Mouse (Mus musculus) adrenal gland, postnatal 25 days (tissue): Measurements from ENCODE around the gene Rpia. TPM values are rescaled to one million over a fixed set of nuclear protein-coding genes. Genes with fewer than 3 reads are reported as not detected.

ENCODE experiments used
- DNase-seq: peaks from one replicate; pipeline ENCODE4 v3.0.0; 2021; ENCODE audit warnings: mixed read lengths
- total RNA-seq: library from RNA; stranded (reverse); gene quantifications from 2 replicates; pipeline ENCODE4 v1.2.3, GENCODE M21; 2021

Gene Rpia
- total RNA-seq, 1 experiment from 2014 or later = 26.2 TPM

DNA sequence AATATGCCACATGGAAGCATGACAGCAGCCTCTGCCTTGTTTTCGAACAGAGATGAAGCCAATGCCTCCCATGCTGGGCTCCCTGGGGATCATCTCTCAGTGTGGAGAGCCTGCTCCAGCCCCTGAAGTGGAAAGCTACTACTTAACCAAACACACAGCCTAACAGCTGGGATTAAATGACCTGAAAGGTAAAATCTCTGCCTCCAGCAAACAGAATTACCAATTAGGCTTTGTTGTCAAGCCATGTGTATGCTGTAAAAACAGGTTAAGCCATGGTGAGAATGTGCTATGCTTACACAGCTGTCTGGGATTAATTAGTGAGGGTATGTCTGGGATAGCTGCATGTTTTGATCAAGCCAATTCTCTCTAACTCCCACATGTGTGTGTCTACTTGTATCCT is 42.3 kb downstream of the Rpia start:
- no peak for DNase-seq

DNA sequence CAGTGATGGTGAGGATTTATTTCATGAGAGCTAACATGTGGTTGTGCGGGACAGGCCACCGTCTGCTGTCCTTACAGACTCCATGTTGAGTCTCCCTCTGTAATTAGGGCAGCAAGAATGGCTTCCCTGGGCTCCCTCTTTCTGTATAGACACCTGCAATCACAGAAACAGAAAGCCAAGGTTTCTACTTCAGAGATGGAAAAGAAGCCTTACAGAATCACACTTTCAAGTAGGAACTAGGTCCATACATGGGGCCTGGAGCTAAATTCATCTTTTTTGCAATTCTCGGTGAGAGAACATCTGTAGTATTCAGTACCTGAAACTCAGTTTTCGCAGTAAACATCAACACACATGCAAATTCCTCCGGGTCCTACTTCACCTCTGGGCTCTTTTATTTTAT is 44.3 kb downstream of the Rpia start:
- no peak for DNase-seq

DNA sequence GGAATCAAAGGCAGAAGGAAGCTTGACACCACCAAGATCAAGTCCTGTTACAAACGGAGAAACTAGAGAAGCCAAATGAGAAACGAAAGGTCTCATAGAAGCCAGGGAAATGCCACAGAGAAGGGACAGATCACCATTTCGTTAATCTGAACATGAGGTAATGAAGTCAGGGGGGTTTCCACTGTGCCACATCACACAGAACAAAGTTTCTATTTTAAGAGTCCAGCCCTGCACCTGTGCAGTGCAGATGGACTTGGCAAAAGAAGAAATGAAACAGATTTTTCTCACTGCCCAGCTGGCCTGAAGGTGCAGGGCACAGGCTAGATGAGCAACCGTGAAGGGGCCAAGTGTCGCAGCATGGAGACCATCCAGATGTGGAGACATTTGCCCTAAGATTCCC is 48.1 kb downstream of the Rpia start:
- DNase-seq = no peak

DNA sequence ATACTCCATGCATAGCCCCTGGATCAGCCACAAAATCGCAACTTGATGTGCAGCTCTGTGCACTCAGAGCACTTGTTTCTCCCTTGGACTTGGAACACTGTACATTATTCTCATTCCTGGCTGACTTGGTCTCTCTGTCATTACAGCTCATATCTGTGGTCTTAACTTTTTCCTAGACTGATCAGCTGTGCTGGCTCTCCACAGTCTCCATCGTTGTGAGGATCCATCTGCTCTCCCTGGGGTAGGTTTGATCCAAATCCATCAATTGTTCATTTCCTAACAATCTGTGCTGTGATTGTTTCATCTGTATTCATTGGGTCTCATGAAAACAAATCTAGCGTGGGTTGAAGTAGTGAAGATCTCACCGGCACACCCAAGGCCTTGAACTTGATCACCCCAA is 49.2 kb downstream of the Rpia start:
- DNase-seq = no peak

DNA sequence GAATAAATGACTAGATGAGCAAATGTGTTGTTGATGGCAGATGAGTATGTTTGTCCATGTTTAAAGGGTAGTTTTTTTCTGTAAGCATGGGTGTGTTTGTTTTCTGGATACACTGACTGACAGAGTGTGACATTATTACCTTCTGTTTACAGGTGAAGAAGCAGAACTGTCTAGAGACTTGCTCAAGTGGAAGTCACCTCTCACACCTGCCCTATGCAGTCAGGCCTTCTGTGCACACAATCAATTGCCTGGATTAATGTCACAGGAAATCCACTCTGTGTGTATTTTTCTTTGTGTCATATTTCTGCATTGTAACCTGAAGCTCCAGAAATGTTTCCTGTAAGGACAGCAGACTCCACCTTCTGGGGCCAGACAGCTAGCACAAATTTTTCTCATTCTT is 51.5 kb downstream of the Rpia start:
- DNase-seq = no peak

DNA sequence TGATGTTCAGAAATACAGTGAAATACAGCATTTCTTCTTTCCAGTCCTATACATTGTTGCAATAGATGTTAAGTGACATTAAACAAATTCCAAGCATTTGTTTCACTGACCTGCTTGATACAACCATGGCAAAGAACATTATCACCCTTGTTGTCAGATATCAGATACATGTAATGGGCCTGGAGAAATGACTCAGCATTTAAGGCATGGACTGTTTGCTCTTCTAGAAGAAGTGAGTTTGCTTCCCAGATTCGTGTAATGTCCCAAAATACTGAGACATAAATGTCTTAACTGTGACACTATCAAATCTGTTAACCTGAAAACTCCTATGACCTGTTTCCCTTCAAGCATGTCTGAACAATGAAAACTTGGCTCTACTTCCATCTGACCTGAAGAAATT is 52.6 kb downstream of the Rpia start:
- DNase-seq = no peak

DNA sequence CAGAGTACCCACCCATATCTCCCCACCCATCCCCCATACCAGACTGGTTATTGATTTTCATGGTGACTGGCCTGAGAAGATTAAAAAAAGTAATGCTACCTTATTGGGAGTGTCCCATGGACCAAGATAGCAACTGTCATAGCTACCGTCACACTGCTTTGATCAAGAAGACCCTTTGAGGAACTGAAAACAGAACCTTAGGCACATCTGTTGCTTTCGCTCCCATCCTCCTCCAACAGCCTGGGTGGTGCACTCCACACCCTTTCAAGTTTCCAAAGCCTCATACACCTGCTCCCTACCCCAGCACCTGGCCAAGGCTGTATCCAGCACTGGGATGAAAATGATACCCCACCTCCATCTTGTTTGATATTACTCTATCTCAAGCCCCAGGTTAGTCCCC is 56.5 kb downstream of the Rpia start:
- DNase-seq = no peak

DNA sequence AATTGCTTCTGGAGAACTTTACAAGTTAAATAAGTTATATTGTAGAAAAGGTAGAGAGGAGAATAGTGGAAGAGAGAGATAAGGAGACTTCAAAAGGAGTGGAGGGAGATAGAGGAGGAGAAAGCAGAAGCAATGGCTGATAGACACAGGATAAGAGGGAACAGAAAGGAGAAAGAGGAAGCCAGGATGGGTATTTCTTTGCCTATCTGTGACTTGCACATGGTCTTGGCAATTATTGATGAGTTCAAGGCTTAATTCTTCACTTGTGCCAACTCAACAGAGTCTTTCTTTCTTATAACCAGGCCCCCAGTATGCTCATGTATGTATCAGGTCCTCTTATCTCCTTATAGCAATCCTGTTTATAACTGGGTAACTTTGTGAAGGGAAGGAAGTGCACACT is 61.2 kb downstream of the Rpia start:
- DNase-seq = no peak

DNA sequence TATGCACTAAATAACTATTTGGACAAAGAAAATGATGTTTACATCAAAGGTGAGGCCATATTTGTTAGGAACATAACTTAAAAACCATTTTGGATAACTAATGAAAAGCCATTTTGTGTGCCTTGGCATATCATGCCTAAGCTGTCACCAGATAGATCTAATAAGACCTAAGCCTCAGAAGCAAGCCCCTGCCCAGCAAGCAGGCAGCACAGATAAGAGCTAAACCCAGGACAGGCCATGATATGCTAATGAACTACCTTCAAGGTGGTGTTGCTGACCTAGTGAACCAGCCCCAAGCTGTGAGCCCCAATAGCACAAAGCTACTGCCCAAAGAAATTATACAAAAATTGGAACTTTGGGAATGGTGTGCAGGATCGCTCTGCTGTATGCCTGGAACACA is 62.9 kb downstream of the Rpia start:
- DNase-seq = no peak

DNA sequence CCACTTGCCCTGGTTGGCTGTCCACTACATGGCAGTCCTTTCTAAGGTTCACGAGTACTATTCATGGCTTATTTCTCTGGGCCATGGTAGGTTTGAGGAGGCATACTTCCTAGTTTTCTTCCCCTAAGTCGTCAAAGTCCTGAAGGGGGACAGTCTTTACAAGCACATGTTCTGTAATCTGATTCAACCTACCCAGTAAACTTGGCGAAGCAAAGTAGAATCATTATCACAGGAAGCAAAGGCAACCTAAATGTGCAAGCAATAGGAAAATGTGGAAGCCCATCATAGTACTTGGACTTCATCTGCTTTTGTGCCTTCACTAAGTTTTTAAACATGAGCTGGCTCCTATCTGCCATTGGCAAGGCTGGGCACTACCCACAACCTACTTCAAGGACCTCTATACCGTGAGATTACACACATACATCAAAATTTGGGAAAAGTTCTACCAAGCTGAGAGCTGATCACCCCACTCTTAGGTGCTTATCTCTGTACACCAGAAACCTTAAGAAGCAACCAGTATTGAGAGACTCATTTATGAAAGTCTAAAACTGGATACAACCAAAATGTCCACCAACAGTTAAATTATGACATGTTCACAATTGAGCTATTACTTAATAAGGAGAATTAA is 64.8 kb downstream of the Rpia start:
- DNase-seq = no peak

DNA sequence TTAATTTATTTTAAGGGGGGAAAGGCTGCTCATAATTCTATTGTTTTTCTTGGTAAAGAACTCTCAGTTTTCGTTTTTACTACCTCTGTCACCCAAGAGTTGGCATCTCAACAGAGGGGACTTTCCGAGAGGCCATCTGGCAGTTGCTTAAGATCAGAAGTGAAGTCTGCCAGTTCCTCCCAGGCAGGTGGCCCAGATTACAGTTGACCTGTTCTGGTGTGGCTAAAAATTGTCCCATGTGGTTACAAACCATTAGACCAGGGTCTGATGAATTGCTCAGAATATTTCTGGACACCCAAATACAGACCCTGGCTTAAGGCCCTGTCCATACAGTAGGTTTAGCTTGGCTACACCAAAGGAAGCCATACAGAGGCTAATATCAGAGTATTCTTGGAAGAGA is 66.4 kb downstream of the Rpia start:
- DNase-seq = no peak

DNA sequence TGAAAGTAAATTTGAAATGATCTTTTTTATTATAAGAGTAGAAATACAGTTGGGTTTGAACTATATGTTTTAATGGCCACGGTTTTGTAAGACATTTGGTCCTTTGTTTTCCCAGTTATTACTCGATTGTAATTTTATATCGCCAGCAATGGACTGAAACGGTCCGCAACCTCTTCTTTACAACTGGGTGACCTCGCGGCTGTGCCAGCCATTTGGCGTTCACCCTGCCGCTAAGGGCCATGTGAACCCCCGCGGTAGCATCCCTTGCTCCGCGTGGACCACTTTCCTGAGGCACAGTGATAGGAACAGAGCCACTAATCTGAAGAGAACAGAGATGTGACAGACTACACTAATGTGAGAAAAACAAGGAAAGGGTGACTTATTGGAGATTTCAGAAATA is 67.3 kb downstream of the Rpia start:
- DNase-seq = no peak

DNA sequence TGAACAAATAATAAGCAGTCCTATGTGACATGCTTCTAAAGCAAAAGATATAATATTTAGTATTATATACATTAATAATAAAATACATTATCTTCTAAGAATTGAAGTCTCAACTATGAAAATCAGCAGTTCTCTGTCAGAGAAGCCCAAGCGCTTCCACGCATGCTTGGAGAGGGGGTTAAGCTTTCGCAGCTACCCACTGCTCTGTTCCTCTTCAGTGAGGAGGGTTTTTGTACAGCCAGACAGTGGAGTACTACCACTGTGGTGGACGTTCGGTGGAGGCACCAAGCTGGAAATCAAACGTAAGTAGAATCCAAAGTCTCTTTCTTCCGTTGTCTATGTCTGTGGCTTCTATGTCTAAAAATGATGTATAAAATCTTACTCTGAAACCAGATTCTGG is 69.7 kb downstream of the Rpia start:
- no peak for DNase-seq

DNA sequence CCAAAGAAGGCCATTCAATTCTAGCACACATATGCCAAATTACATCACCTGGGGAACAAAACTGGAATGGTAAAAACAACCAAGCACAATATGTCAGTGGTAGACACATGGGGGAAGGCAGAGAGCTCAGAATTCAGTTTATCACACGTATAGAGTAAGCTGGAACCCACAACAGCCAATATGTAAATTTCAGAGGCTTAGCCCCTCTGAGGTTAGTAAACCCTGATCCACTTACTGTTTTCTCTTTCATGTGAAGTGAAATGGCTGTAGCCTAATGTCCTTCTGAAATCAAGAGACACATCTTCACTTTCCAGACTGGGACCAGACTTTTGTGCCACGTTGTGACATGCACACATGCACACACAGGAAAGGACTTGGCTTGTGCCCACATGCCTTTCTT is 73.3 kb downstream of the Rpia start:
- no peak for DNase-seq

DNA sequence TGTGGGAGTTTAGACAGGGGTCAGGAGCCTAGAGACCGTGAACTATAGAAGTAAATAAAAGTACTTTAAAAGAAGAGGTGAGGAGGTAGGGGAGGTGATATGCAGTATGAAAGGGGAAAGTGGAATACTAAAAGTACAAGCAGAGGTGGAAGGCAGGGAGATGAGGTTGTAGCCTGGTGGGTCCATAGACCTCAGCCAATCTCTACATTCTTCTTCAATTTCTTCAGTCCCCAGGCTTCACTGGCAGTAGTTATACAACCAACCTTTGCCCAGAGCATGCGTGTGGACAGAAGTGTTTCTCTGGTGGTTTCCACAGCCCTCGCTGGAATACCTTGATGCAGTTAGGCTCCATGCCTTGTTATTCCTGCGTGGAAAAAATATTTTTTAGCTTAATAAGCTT is 73.9 kb downstream of the Rpia start:
- no peak for DNase-seq

DNA sequence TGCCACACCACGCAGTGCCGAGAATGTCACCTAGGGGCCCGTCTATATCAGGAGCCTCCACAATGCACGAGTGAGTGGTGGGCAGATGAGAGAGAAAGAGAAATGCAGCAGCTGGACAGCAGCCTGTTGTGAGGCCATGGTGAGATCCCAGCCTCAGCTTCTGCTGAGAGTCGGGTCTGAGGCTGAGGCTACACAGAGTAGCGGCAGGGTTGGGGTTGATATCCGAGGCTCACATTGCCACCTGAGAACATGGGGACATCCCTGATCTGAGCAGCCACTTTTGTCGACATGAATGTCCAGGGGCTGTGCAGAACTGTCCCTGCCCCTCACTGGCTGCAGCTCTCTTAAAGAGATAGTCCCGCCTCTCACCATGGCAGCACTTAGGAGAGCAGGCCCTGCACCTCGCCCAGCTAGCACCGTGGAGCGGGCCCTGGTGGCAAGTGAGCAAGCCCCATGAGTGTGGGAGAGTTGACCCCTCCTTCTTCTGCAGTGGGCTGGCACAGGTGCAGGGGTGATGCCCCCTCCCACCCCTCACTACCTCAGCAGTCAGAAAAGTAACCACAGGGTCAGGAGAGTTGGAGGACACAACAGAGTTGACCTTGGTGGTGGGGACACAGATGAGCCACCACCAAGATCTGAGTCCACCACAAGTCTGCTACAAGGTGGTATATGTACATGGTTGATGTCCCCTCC is 75.2 kb downstream of the Rpia start:
- DNase-seq = no peak

Other genes starting within 250 kb of the Rpia start
- 19.1 and 22.6 TPM in 2 replicates for gene Eif2ak3, start 52.3 kb upstream of the Rpia start, total RNA-seq
- gene Tex37, start 126.7 kb upstream of the Rpia start, total RNA-seq = not detected in 2 replicates
- not detected in 2 replicates for gene Foxi3, start 164.3 kb upstream of the Rpia start, total RNA-seq